Mouse (Mus musculus) heart, embryonic 11.5 days (tissue): ENCODE data around the gene Tmem167. TPM values are rescaled to one million over a fixed set of nuclear protein-coding genes. Genes with fewer than 3 reads are reported as not detected.
"Not testable (repeated sequence)": the region's sequence is repeated elsewhere in the genome, so short reads cannot be mapped to it uniquely, and the experiment has no call there.

Experiments used
- ATAC-seq: fragments of 200-750 bp; cut with Nextera tagmentation; replicated peaks from 2 replicates; pipeline ENCODE4 v1.8.0; 2017; ENCODE audit warnings: moderate library complexity; ENCODE audit not compliant: insufficient number of reproducible peaks, low FRiP score, low TSS enrichment
- H3K27ac ChIP-seq: fragments of 300-500 bp; sonication (generic); 2 replicates; pipeline ENCODE4 v1.5.1; 2014; ENCODE audit warnings: mild to moderate bottlenecking, low read depth, low read length
- H3K27me3 ChIP-seq: fragments of 300-500 bp; sonication (generic); 2 replicates; pipeline ENCODE4 v1.6.1; 2014; ENCODE audit warnings: mild to moderate bottlenecking, low read length, mixed read lengths; ENCODE audit not compliant: control insufficient read depth, insufficient read depth
- H3K36me3 ChIP-seq: fragments of 300-500 bp; sonication (generic); 2 replicates; pipeline ENCODE4 v1.6.1; 2014; ENCODE audit warnings: mild to moderate bottlenecking, low read length, moderate library complexity, mixed read lengths; ENCODE audit not compliant: control insufficient read depth, insufficient read depth
- H3K4me1 ChIP-seq: fragments of 300-500 bp; sonication (generic); 2 replicates; pipeline ENCODE4 v1.6.1; 2014; ENCODE audit warnings: low read length; ENCODE audit not compliant: control insufficient read depth, insufficient read depth
- H3K4me2 ChIP-seq: fragments of 300-500 bp; sonication (generic); 2 replicates; pipeline ENCODE4 v1.6.1; 2014; ENCODE audit warnings: mild to moderate bottlenecking, moderate library complexity
- H3K4me3 ChIP-seq: fragments of 300-500 bp; sonication (generic); 2 replicates; pipeline ENCODE4 v1.5.1; 2014; ENCODE audit warnings: low read depth, low read length
- H3K9ac ChIP-seq: fragments of 300-500 bp; sonication (generic); 2 replicates; pipeline ENCODE4 v1.6.1; 2014; ENCODE audit warnings: mild to moderate bottlenecking, low read depth, low read length, moderate library complexity
- H3K9me3 ChIP-seq: fragments of 300-500 bp; sonication (generic); replicated peaks from 2 replicates; pipeline ENCODE4 v1.6.1; 2016; ENCODE audit warnings: low read length; ENCODE audit not compliant: control insufficient read depth
- WGBS: fragments of 180-500 bp; shearing (Covaris S2); extraction: QIAGEN DNeasy Blood & Tissue Kit; methylation state at CpG from one replicate; pipeline ENCODE4 v1.1.7; 2014; ENCODE audit not compliant: insufficient replicate concordance; 5-methylcytosine and 5-hydroxymethylcytosine counted together
- polyA plus RNA-seq: library from polyadenylated mRNA; unstranded; fragments of >200 nt; fragmentation: Nextera tagmentation; extraction: Ambion mirVana; gene quantifications from 2 replicates; pipeline ENCODE4 v1.2.1, GENCODE M21; 2014

Tmem167 gene
- polyA plus RNA-seq, 1 experiment from 2014 or later, result 53.4 TPM

GRCm38 (mm10) chr13:90108746-90109145, 19.8 kb downstream of the Tmem167 start:
- not testable (repeated sequence) for ATAC-seq, H3K4me3 ChIP-seq, H3K4me1 ChIP-seq, H3K27ac ChIP-seq, H3K36me3 ChIP-seq, H3K4me2 ChIP-seq, H3K9me3 ChIP-seq, H3K9ac ChIP-seq, H3K27me3 ChIP-seq
- 93% methylated on average over 5 of the region's 5 CpGs for WGBS

- Histone ChIP-seq H3K9ac (no peak overlapping the region), H3K36me3 (no peaks in the 10 kb centered on the region), H3K4me1 (no peaks in the 10 kb centered on the region), H3K4me3 (no peak overlapping the region), H3K27me3 (no peaks in the 10 kb centered on the region), H3K27ac (no peak overlapping the region), H3K9me3 (no peaks in the 10 kb centered on the region), H3K4me2 (no peak overlapping the region)
- WGBS, result 65% methylated on average over 1 of the region's 1 CpGs
- no peak for ATAC-seq
Measured at GRCm38 (mm10) chr13:90111681-90112080, 22.8 kb downstream of the Tmem167 start.

GRCm38 (mm10) chr13:90136156-90136910, 47.4 kb downstream of the Tmem167 start:
- Histone ChIP-seq H3K27ac (no peak overlapping the region), H3K4me3 (no peak overlapping the region), H3K36me3 (no peaks in the 10 kb centered on the region), H3K9ac (no peak overlapping the region), H3K4me2 (no peak overlapping the region), H3K27me3 (no peaks in the 10 kb centered on the region), H3K4me1 (no peaks in the 10 kb centered on the region), H3K9me3 (no peaks in the 10 kb centered on the region)
- no peak for ATAC-seq
- WGBS, result 82% methylated on average over 3 of the region's 3 CpGs

GRCm38 (mm10) chr13:90141681-90142080, 52.8 kb downstream of the Tmem167 start:
- no peak overlapping the region for H3K4me2 ChIP-seq
- no peak overlapping the region for H3K27ac ChIP-seq
- WGBS, result 89% methylated on average over 1 of the region's 1 CpGs
- no peak overlapping the region for H3K9ac ChIP-seq
- no peak for ATAC-seq
- no peaks in the 10 kb centered on the region for H3K9me3 ChIP-seq
- H3K4me1 ChIP-seq, result no peaks in the 10 kb centered on the region
- no peaks in the 10 kb centered on the region for H3K27me3 ChIP-seq
- no peaks in the 10 kb centered on the region for H3K36me3 ChIP-seq
- no peak overlapping the region for H3K4me3 ChIP-seq

GRCm38 (mm10) chr13:90143245-90143644, 54.3 kb downstream of the Tmem167 start:
- no peak overlapping the region for H3K9ac ChIP-seq
- WGBS, result 40% methylated on average over 4 of the region's 4 CpGs
- no peaks in the 10 kb centered on the region for H3K4me1 ChIP-seq
- no peaks in the 10 kb centered on the region for H3K27me3 ChIP-seq
- H3K4me2 ChIP-seq, result no peak overlapping the region
- no peak for ATAC-seq
- no peaks in the 10 kb centered on the region for H3K9me3 ChIP-seq
- no peak overlapping the region for H3K4me3 ChIP-seq
- H3K36me3 ChIP-seq, result no peaks in the 10 kb centered on the region
- no peak overlapping the region for H3K27ac ChIP-seq

- Histone ChIP-seq H3K4me3 (no peak overlapping the region), H3K4me2 (no peak overlapping the region), H3K4me1 (no peaks in the 10 kb centered on the region), H3K9ac (no peak overlapping the region), H3K9me3 (no peaks in the 10 kb centered on the region), H3K27ac (no peak overlapping the region), H3K36me3 (no peaks in the 10 kb centered on the region), H3K27me3 (no peaks in the 10 kb centered on the region)
- no peak for ATAC-seq
Measured at GRCm38 (mm10) chr13:90151881-90152280, 63.0 kb downstream of the Tmem167 start.

- H3K9ac ChIP-seq, result no peak overlapping the region
- ATAC-seq, result no peak
- no peak overlapping the region for H3K4me3 ChIP-seq
- no peak overlapping the region for H3K4me2 ChIP-seq
- no peaks in the 10 kb centered on the region for H3K4me1 ChIP-seq
- 55% methylated on average over 7 of the region's 7 CpGs for WGBS
- H3K27ac ChIP-seq, result no peak overlapping the region
- H3K27me3 ChIP-seq, result no peaks in the 10 kb centered on the region
- H3K36me3 ChIP-seq, result no peaks in the 10 kb centered on the region
- H3K9me3 ChIP-seq, result no peaks in the 10 kb centered on the region
Measured at GRCm38 (mm10) chr13:90152536-90153273, 63.8 kb downstream of the Tmem167 start.

GRCm38 (mm10) chr13:90164147-90164546, 75.2 kb downstream of the Tmem167 start:
- Histone ChIP-seq H3K36me3 (no peaks in the 10 kb centered on the region), H3K4me1 (no peaks in the 10 kb centered on the region), H3K4me3 (no peak overlapping the region), H3K4me2 (no peak overlapping the region), H3K27ac (no peak overlapping the region), H3K9me3 (no peaks in the 10 kb centered on the region), H3K9ac (no peak overlapping the region), H3K27me3 (no peaks in the 10 kb centered on the region)
- WGBS, result 82% methylated on average over 2 of the region's 2 CpGs
- no peak for ATAC-seq

- no peak overlapping the region for H3K4me3 ChIP-seq
- WGBS, result 54% methylated on average over 3 of the region's 3 CpGs
- no peak for ATAC-seq
- no peak overlapping the region for H3K4me2 ChIP-seq
- no peaks in the 10 kb centered on the region for H3K9me3 ChIP-seq
- no peaks in the 10 kb centered on the region for H3K27me3 ChIP-seq
- H3K27ac ChIP-seq, result no peak overlapping the region
- H3K4me1 ChIP-seq, result no peaks in the 10 kb centered on the region
- H3K9ac ChIP-seq, result no peak overlapping the region
- H3K36me3 ChIP-seq, result no peaks in the 10 kb centered on the region
Measured at GRCm38 (mm10) chr13:90167044-90167443, 78.1 kb downstream of the Tmem167 start.
